Mouse (Mus musculus) G1E (cell line): ENCODE measurements at regions not wholly inside any gene's neighbourhood (a gene's known extent, or its start where the extent isn't known, plus 50 kb on each side); places are given as distances from the start of the nearest gene placed in this dataset.

ENCODE experiments used
- CTCF ChIP-seq: IDR thresholded peaks from 2 replicates; pipeline ENCODE4 v1.5.1; 2012; ENCODE audit warnings: low read depth, low read length, inconsistent platforms, mixed read lengths
- GATA1 ChIP-seq: IDR thresholded peaks from 2 replicates; pipeline ENCODE4 v1.6.1; 2012; ENCODE audit warnings: borderline replicate concordance, low read length, inconsistent platforms, mixed read lengths
- GATA2 ChIP-seq: IDR thresholded peaks from 2 replicates; pipeline ENCODE4 v1.6.1; 2012; ENCODE audit warnings: low read depth, low read length, inconsistent platforms, borderline replicate concordance

- TF ChIP-seq GATA2 (no peak), CTCF (no peak), GATA1 (no peak)
Observed at GRCm38 (mm10) chr5:75846016-75846415, 132.2 kb downstream of the Kdr start.
